Mouse (Mus musculus) heart, postnatal 10 days (tissue): ENCODE measurements around the gene Sla2. TPM values are rescaled to one million over a fixed set of nuclear protein-coding genes. Genes with fewer than 3 reads are reported as not detected.
"Not testable (repeated sequence)": the region's sequence is repeated elsewhere in the genome, so short reads cannot be mapped to it uniquely, and the experiment has no call there.

Experiments used
- DNase-seq, 2 experiments: peaks; one replicate each; pipeline ENCODE4 v3.0.0; 2021
- intact Hi-C: fragments of 180-260 bp; cut with DNase I; formaldehyde crosslinking; loops from one replicate; pipeline ENCODE4 v1.15.1; 2025
- total RNA-seq, 2 experiments: library from RNA; stranded (reverse); gene quantifications; 2 replicates each; pipeline ENCODE4 v1.2.3; 2021

Gene Sla2
- total RNA-seq, 2 experiments from 2014 or later = 0.10 TPM; not detected in 1

GRCm38 (mm10) chr2:156902411-156902810 is 15.4 kb upstream of the Sla2 start:
- intact Hi-C loops, DNase-seq: not testable (repeated sequence)

GRCm38 (mm10) chr2:156901883-156902282 is 14.9 kb upstream of the Sla2 start:
- intact Hi-C loops = no loop called here
- no peak for DNase-seq

- intact Hi-C loops = no loop called here
- no peak for DNase-seq
These were observed 14.4 kb upstream of the Sla2 start for GRCm38 (mm10) chr2:156901344-156901743.

- intact Hi-C loops = no loop called here
- DNase-seq = no peak
These were observed 12.2 kb upstream of the Sla2 start for GRCm38 (mm10) chr2:156899184-156899583.

- intact Hi-C loops = no loop called here
- DNase-seq = no peak
These were observed 11.4 kb upstream of the Sla2 start for GRCm38 (mm10) chr2:156898374-156898773.

GRCm38 (mm10) chr2:156897034-156897433 is 10.0 kb upstream of the Sla2 start:
- intact Hi-C loops = no loop called here
- DNase-seq = no peak

GRCm38 (mm10) chr2:156896384-156896914 is 9.5 kb upstream of the Sla2 start:
- DNase-seq = no peak
- intact Hi-C loops = no loop called here

GRCm38 (mm10) chr2:156894496-156895265 is 7.7 kb upstream of the Sla2 start:
- intact Hi-C loops = no loop called here
- DNase-seq = no peak

GRCm38 (mm10) chr2:156892821-156893220 is 5.8 kb upstream of the Sla2 start:
- intact Hi-C loops = no loop called here
- no peak for DNase-seq

- intact Hi-C loops = no loop called here
These were observed 5.2 kb upstream of the Sla2 start for GRCm38 (mm10) chr2:156892240-156892639.

GRCm38 (mm10) chr2:156888490-156888889 is 1.5 kb upstream of the Sla2 start:
- intact Hi-C loops = no loop called here
- no peak for DNase-seq

More at GRCm38 (mm10) chr2:156892240-156892639, 5.2 kb upstream of the Sla2 start:
- DNase-seq = no peak

GRCm38 (mm10) chr2:156886084-156886631 is 834 bp downstream of the Sla2 start:
- no peak for DNase-seq
- intact Hi-C loops = no loop called here

- intact Hi-C loops, DNase-seq: not testable (repeated sequence)
These were observed 1.3 kb downstream of the Sla2 start for GRCm38 (mm10) chr2:156885666-156886065.

GRCm38 (mm10) chr2:156884396-156885211 is 2.4 kb downstream of the Sla2 start:
- DNase-seq = no peak
- intact Hi-C loops = no loop called here

GRCm38 (mm10) chr2:156882431-156883001 is 4.5 kb downstream of the Sla2 start:
- intact Hi-C loops = no loop called here
- DNase-seq = no peak

- peak in 1 of 2 experiments; percentile 39 for DNase-seq
- intact Hi-C loops = no loop called here
These were observed 7.5 kb downstream of the Sla2 start for GRCm38 (mm10) chr2:156879541-156879940.

- intact Hi-C loops = no loop called here
- no peak for DNase-seq
These were observed 9.3 kb downstream of the Sla2 start for GRCm38 (mm10) chr2:156877726-156878125.

GRCm38 (mm10) chr2:156874760-156875510 is 12.1 kb downstream of the Sla2 start:
- intact Hi-C loops = no loop called here
- no peak for DNase-seq

- intact Hi-C loops = no loop called here
- DNase-seq = no peak
These were observed 12.8 kb downstream of the Sla2 start for GRCm38 (mm10) chr2:156874047-156874759.
